Mouse (Mus musculus): ENCODE measurements around the gene Ang2. TPM values are rescaled to one million over a fixed set of nuclear protein-coding genes. Genes with fewer than 3 reads are reported as not detected.
A peak's percentile ranks its signal among the peaks of the same experiment; 100 is the strongest.
"Not testable (repeated sequence)": the region's sequence is repeated elsewhere in the genome, so short reads cannot be mapped to it uniquely, and the experiment has no call there.

The Ang2 gene
- polyA plus RNA-seq, 1 experiment, result not detected

DNA sequence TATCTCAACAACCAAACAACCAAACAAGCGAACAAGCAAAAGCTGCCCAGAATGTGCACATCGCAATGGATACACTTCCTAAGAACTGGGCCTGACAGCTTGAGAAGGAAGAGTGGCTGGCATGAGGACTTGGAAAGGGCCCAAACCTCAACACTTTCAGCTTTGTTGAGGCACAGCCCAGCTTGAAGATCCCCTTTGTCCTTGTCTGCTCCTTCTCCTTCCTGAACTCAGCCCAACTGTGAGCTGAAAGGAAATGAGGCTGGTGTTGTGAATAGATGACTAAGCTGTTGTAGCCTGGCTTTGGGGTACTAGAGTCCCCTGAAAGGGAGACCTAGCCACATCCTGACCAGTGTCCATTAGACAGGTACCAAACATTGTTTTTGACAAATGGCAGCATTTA is 1.1 kb upstream of the Ang2 start:
- H3K27me3 ChIP-seq (ENCODE audit: control insufficient read depth, insufficient read depth, low read length), result no peaks in the 10 kb centered on the region
- no peak for TF ChIP-seq CTCF (IDR thresholded peaks at IDR 0.05; ENCODE audit: borderline replicate concordance, insufficient read depth, low read depth, low read length)
- no peak for TF ChIP-seq POLR2A (IDR thresholded peaks at IDR 0.05; ENCODE audit: borderline replicate concordance, insufficient read depth, low read length)
- H3K4me1 ChIP-seq (ENCODE audit: control insufficient read depth, insufficient read depth, low read length), result no peaks in the 10 kb centered on the region
- 65% methylated on average over 2 of the region's 2 CpGs for WGBS
- peak in 1 of 2 experiments; percentile 12 for DNase-seq
- no peak overlapping the region for H3K4me3 ChIP-seq (replicated peaks; ENCODE audit: insufficient read depth, low read depth, low read length)
- H3K27ac ChIP-seq (ENCODE audit: insufficient read depth, low read length), result no peak overlapping the region

DNA sequence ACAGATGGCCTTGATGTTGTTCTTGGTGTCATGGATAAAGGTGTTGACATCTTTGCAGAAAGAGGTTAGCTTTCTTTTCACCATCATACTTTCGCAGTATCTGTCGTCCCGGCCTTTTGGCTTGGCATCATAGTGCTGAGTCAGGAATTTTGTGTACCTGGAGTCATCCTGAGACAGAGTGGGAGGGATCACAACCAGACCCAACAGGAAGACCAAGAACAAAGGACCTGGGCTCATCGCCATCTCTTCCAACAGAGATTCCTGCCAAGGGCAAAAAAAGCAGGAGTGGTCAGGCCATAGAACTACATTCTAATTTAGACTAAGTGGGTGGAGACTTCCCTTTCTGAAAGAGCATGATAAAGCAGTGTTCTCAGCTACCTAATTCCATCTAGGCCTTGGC is 3.3 kb downstream of the Ang2 start:
- Histone ChIP-seq H3K27me3 (ENCODE audit: control insufficient read depth, insufficient read depth, low read length) (no peaks in the 10 kb centered on the region), H3K4me1 (ENCODE audit: control insufficient read depth, insufficient read depth, low read length) (no peaks in the 10 kb centered on the region), H3K27ac (ENCODE audit: insufficient read depth, low read length) (no peak overlapping the region), H3K4me3 (replicated peaks; ENCODE audit: insufficient read depth, low read depth, low read length) (no peak overlapping the region)
- TF ChIP-seq POLR2A (IDR thresholded peaks at IDR 0.05; ENCODE audit: borderline replicate concordance, insufficient read depth, low read length), result no peak
- TF ChIP-seq CTCF (IDR thresholded peaks at IDR 0.05; ENCODE audit: borderline replicate concordance, insufficient read depth, low read depth, low read length), result no peak
- WGBS, result 91% methylated on average over 4 of the region's 4 CpGs
- DNase-seq, result no peak

DNA sequence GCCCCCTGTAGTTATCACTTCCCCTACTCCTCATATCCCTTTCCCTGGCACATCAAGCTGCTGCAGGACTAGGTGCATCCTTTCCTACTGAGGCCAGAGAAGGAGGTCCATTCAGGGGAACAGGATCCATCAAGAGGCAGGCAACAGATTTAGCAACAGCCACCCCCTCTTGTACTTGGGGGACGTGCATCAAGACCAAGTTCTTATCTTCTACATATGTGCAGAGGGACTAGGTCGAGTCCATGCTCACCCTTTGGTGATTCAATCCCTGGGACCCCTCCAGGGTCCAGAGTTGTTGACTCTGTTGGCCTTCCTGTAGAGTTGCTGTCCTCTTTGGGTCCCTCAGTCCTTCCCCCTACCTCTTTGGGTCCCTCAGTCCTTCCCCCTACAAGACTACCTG is 17.9 kb downstream of the Ang2 start:
- WGBS, result 79% methylated on average over 2 of the region's 2 CpGs
- H3K4me1 ChIP-seq (ENCODE audit: control insufficient read depth, insufficient read depth, low read length); H3K4me3 ChIP-seq (replicated peaks; ENCODE audit: insufficient read depth, low read depth, low read length); H3K27ac ChIP-seq (ENCODE audit: insufficient read depth, low read length); H3K27me3 ChIP-seq (ENCODE audit: control insufficient read depth, insufficient read depth, low read length); DNase-seq: not testable (repeated sequence)

DNA sequence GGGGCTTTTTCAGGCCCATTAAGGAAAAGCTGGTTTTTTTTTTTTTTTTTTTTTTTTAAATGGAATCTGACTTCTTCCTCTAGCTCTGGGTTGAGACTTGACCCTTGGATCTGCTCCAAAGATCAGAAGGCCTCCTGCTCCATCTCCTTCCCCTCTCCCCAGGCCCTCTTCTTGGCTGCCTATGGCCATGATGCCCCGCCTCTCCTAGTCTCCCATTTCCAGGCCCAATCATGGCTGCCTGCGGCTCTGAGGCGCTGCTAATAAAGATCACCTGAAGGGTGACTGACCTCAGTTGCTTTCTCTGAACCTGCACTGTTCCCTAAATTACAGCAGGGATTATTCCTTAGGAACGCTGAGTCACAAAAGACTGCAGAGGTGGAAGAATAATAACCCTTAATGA is 25.1 kb downstream of the Ang2 start:
- TF ChIP-seq CTCF (IDR thresholded peaks at IDR 0.05; ENCODE audit: borderline replicate concordance, insufficient read depth, low read depth, low read length) (no peak), POLR2A (IDR thresholded peaks at IDR 0.05; ENCODE audit: borderline replicate concordance, insufficient read depth, low read length) (no peak)
- no peak overlapping the region for H3K27ac ChIP-seq (ENCODE audit: insufficient read depth, low read length)

DNA sequence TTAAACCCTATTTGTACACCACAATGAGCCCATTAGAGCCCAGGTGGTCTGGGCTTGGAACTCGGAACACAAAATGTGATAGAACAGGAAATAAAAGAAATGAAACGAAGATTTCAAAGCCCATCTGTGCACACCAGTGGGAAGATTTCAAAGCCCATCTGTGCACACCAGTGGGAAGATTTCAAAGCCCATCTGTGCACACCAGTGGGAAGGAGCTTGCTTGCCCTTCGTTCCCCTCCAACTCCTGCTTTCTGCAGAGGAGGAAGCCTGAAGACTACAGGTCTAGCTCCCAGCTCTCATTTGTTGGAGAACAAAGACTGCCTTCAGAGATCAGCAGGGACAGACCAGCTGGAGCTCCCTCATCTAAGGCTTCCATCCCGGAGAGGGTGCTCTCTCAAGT is 26.0 kb downstream of the Ang2 start:
- not testable (repeated sequence) for H3K27me3 ChIP-seq (ENCODE audit: control insufficient read depth, insufficient read depth, low read length); H3K4me1 ChIP-seq (ENCODE audit: control insufficient read depth, insufficient read depth, low read length); H3K27ac ChIP-seq (ENCODE audit: insufficient read depth, low read length); H3K4me3 ChIP-seq (replicated peaks; ENCODE audit: insufficient read depth, low read depth, low read length)
- WGBS, result 8% methylated on average over 4 of the region's 4 CpGs
- peak in 1 of 2 experiments; percentile 1 for DNase-seq

More for the DNA sequence above, 25.1 kb downstream of the Ang2 start:
- H3K4me3 ChIP-seq (replicated peaks; ENCODE audit: insufficient read depth, low read depth, low read length), result no peak overlapping the region
- H3K4me1 ChIP-seq (ENCODE audit: control insufficient read depth, insufficient read depth, low read length), result no peaks in the 10 kb centered on the region
- no peaks in the 10 kb centered on the region for H3K27me3 ChIP-seq (ENCODE audit: control insufficient read depth, insufficient read depth, low read length)
- no peak for DNase-seq
- WGBS, result 92% methylated on average over 4 of the region's 4 CpGs

DNA sequence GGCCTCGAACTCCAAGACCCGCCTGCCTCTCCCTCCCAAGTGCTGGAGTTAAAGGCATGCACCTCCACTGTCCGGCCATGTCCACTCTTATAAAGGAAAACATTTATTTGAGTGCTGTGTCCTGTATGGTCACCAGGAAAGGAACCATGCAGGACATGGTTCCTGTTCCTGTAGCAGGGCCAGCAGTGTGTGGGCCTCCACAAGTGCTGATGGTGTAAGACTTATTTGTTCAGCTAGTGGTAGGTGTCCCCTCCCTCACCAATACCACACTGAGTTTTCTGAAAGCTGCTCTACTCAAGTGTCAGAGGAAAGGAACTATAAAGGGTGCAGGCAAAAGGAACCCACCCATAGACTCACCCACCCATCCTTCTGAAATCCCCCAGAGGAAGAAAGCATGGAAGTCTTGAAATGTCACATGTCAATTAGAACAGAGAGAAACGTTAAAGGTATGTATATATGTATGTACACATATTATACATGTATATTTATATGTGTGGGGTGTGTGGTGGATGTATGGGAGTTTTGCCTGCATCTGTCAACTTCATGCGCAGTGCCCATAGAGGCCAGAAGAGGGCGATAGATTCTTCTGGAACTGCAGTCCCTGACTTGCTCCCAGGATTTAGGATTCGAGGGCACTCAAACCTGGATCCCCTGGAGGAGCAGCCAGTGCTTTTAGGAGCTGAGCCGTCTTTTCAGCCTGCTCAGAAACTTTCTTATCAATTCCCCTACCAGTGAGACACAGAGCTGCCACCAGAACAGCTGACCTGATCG is 26.7 kb downstream of the Ang2 start:
- H3K4me3 ChIP-seq (replicated peaks; ENCODE audit: insufficient read depth, low read depth, low read length); H3K4me1 ChIP-seq (ENCODE audit: control insufficient read depth, insufficient read depth, low read length); H3K27ac ChIP-seq (ENCODE audit: insufficient read depth, low read length); H3K27me3 ChIP-seq (ENCODE audit: control insufficient read depth, insufficient read depth, low read length): not testable (repeated sequence)
- DNase-seq, result peak; percentile 4 to 32
- TF ChIP-seq CTCF (IDR thresholded peaks at IDR 0.05; ENCODE audit: borderline replicate concordance, insufficient read depth, low read depth, low read length), result peak; percentile 53
- WGBS, result 38% methylated on average over 9 of the region's 9 CpGs

DNA sequence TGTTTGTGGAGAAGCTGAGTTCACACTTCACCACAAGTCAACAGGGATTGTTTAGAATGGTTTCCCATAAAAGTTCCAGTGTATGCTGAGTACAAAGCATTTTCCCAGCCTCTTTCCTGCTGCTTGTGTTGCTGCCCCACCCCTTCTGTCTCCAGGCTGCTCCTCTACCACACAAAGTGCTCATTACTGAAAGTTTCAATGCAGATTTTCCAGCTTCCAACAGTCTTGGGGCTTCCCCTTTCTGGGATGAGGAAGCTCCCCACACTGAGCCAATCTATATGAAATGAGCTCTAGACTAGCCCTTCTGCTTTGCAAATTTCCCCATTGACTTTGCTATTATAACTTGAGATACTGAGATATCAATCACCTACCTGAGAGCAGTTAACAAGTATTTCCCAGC is 32.9 kb downstream of the Ang2 start:
- no peak for DNase-seq
- no peak overlapping the region for H3K4me3 ChIP-seq (replicated peaks; ENCODE audit: insufficient read depth, low read depth, low read length)
- TF ChIP-seq CTCF (IDR thresholded peaks at IDR 0.05; ENCODE audit: borderline replicate concordance, insufficient read depth, low read depth, low read length) (no peak), POLR2A (IDR thresholded peaks at IDR 0.05; ENCODE audit: borderline replicate concordance, insufficient read depth, low read length) (no peak)
- no peaks in the 10 kb centered on the region for H3K27me3 ChIP-seq (ENCODE audit: control insufficient read depth, insufficient read depth, low read length)
- H3K27ac ChIP-seq (ENCODE audit: insufficient read depth, low read length), result no peak overlapping the region
- H3K4me1 ChIP-seq (ENCODE audit: control insufficient read depth, insufficient read depth, low read length), result no peaks in the 10 kb centered on the region

DNA sequence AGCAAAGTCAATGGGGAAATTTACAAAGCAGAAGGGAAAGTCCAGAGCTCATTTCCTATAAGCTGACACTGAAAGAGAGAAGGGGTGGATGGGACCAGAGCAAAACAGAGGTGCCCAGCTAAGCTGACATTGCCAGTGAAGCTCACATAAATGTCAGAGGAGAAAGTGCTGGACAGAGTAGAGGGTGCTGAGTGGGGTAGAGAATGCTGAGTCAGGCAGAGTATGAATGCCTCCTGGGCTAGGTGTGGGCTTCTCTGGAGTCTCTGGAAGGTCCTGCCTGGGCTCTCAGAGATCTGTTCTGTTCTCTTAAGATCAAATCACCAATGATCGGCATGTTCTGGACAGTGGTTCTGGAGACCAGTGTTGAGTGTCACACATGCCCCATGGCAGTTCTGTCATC is 33.5 kb downstream of the Ang2 start:
- Histone ChIP-seq H3K4me3 (replicated peaks; ENCODE audit: insufficient read depth, low read depth, low read length) (no peak overlapping the region), H3K4me1 (ENCODE audit: control insufficient read depth, insufficient read depth, low read length) (no peaks in the 10 kb centered on the region), H3K27me3 (ENCODE audit: control insufficient read depth, insufficient read depth, low read length) (no peaks in the 10 kb centered on the region), H3K27ac (ENCODE audit: insufficient read depth, low read length) (no peak overlapping the region)
- DNase-seq, result no peak
- WGBS, result 97% methylated on average over 1 of the region's 1 CpGs
- TF ChIP-seq POLR2A (IDR thresholded peaks at IDR 0.05; ENCODE audit: borderline replicate concordance, insufficient read depth, low read length), result no peak
- TF ChIP-seq CTCF (IDR thresholded peaks at IDR 0.05; ENCODE audit: borderline replicate concordance, insufficient read depth, low read depth, low read length), result no peak

DNA sequence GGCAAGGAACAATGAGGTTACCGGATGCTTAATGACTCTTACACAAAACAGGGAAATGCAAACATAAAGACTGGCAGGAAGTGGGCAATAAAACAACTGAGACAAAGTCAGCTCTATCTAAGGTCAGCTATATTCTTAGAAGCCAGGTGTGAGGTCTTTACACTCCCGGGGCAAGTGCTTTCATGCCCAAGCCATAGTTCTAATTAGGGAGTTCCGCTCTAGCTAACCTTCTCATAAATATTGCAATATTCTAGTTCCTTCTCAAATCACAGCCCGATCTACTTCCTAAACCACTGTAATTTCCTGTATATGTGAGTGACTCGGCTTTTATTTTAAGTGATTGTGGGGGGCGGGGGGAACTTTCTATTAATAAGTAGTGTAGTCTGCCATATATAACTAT is 35.6 kb downstream of the Ang2 start:
- H3K4me1 ChIP-seq (ENCODE audit: control insufficient read depth, insufficient read depth, low read length); DNase-seq; H3K27me3 ChIP-seq (ENCODE audit: control insufficient read depth, insufficient read depth, low read length); H3K4me3 ChIP-seq (replicated peaks; ENCODE audit: insufficient read depth, low read depth, low read length); H3K27ac ChIP-seq (ENCODE audit: insufficient read depth, low read length): not testable (repeated sequence)
- WGBS, result 91% methylated on average over 6 of the region's 6 CpGs

DNA sequence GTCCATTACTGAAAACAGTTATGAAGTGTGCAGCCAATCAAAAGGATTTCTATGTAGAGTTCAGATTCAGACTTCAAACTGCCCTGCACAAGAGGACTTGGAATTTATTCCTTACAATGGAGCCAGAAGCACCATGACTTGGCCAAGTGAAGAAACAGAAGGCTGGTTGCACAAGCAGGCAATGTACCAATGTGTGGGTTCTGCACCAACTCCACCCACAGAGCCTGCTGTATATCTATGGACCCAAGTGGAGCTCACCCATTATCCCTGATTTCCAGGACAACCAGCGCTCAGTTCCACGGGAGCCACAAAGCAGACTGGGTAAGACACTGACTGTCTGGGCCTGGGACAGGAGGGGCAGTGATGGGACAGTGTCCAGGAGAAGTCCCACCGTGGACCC is 37.0 kb downstream of the Ang2 start, which contains the start of gene Rnase2b:
TSS of gene Rnase2b (plus strand) at position 285 of the 400 bp plus-strand sequence.
- H3K27ac ChIP-seq (ENCODE audit: insufficient read depth, low read length); H3K4me1 ChIP-seq (ENCODE audit: control insufficient read depth, insufficient read depth, low read length); DNase-seq; H3K4me3 ChIP-seq (replicated peaks; ENCODE audit: insufficient read depth, low read depth, low read length); H3K27me3 ChIP-seq (ENCODE audit: control insufficient read depth, insufficient read depth, low read length): not testable (repeated sequence)
- 83% methylated on average over 3 of the region's 3 CpGs for WGBS

Measured in cerebellum, adult 2 months (tissue).